Mouse (Mus musculus): ENCODE results near the gene Best3. TPM values are rescaled to one million over a fixed set of nuclear protein-coding genes. Genes with fewer than 3 reads are reported as not detected.
A peak's percentile ranks its signal among the peaks of the same experiment; 100 is the strongest.

Best3 gene
- polyA plus RNA-seq, 1 experiment: not detected

DNA sequence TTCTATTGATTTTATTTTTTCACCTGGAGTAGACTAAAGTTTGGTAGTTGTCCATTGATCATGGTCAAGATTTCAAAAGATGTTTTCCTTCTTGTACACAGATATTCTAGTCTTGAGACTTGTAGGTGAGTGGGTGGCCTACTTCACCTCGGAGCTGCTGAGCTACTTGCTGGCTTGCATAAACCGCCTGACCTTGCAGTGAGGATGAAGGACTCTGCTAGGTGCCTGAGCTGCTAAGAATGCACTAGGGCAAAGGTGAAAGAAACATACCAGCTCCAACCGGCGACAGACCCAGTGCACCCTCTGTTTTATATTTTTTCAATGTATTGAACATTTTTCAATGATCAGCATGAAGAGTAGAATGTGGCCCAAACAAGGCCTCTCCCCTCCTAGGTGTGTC, 5.8 kb upstream of the Best3 start:
- no peak for TF ChIP-seq POLR2A (IDR thresholded peaks at IDR 0.05; ENCODE audit: insufficient read depth, low read length)
- TF ChIP-seq CTCF (IDR thresholded peaks at IDR 0.05; ENCODE audit: low read depth, low read length): no peak
- no peak for TF ChIP-seq EP300 (IDR thresholded peaks at IDR 0.05; ENCODE audit: insufficient read depth, low read depth, low read length)
- Histone ChIP-seq H3K9me3 (replicated peaks; ENCODE audit: control insufficient read depth, insufficient read depth, low read length, poor library complexity, severe bottlenecking) (no peaks in the 10 kb centered on the region), H3K4me1 (ENCODE audit: control insufficient read depth, insufficient read depth, low read length) (peaks cover 1% of the 10 kb centered on the region), H3K36me3 (ENCODE audit: control insufficient read depth, insufficient read depth, low read length, poor library complexity, severe bottlenecking) (no peaks in the 10 kb centered on the region), H3K27me3 (ENCODE audit: control insufficient read depth, insufficient read depth, low read length, poor library complexity, severe bottlenecking) (no peaks in the 10 kb centered on the region), H3K27ac (ENCODE audit: insufficient read depth, low read length) (no peak overlapping the region), H3K4me3 (ENCODE audit: low read depth, low read length) (no peak overlapping the region), H3K9ac (ENCODE audit: low read depth, poor library complexity, severe bottlenecking) (no peak overlapping the region)

DNA sequence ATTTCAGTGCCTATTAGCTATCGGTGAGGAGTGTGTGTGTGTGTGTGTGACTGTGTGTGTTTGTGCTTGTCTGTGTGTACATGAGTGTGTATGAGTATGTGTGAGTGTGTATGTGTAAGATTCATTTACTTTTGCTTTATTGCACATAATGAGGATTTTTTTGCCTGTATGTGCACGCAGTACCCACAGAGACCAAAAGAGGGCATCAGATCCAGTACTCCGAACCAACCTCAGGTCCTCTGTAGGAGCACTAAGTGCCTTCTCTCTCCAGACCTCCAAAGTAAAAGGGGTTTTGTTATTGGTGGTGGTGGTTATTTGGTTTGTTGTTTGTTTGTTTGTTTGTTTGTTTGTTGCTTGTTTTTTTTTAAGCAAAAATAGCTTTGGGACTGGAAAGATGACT, 5.2 kb upstream of the Best3 start:
- Histone ChIP-seq H3K9me3 (replicated peaks; ENCODE audit: control insufficient read depth, insufficient read depth, low read length, poor library complexity, severe bottlenecking) (no peaks in the 10 kb centered on the region), H3K9ac (ENCODE audit: low read depth, poor library complexity, severe bottlenecking) (no peak overlapping the region), H3K36me3 (ENCODE audit: control insufficient read depth, insufficient read depth, low read length, poor library complexity, severe bottlenecking) (no peaks in the 10 kb centered on the region), H3K27ac (ENCODE audit: insufficient read depth, low read length) (no peak overlapping the region), H3K4me3 (ENCODE audit: low read depth, low read length) (no peak overlapping the region), H3K4me1 (ENCODE audit: control insufficient read depth, insufficient read depth, low read length) (peaks cover 1% of the 10 kb centered on the region), H3K27me3 (ENCODE audit: control insufficient read depth, insufficient read depth, low read length, poor library complexity, severe bottlenecking) (no peaks in the 10 kb centered on the region)
- TF ChIP-seq EP300 (IDR thresholded peaks at IDR 0.05; ENCODE audit: insufficient read depth, low read depth, low read length) (no peak), CTCF (IDR thresholded peaks at IDR 0.05; ENCODE audit: low read depth, low read length) (peak; percentile 44), POLR2A (IDR thresholded peaks at IDR 0.05; ENCODE audit: insufficient read depth, low read length) (no peak)

DNA sequence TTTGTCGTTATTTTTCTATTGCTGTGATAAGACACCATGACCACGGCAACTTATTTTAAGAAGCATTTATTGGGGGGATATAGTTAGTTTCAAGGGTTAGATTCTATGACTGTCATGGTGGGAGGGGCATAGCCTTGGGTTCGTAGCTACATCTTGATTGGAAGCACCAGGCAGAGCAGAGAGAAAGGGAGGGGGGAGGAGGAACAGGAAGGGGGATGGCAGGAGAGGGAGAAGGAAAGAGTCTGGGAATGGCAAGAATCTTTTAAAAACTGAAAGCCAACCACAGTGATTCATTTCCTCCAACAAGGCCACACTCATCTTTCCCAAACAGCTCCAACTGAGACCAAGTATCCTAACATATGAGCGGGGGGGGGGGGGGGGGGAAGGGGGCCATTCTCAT, 3.6 kb upstream of the Best3 start:
- no peaks in the 10 kb centered on the region for H3K9me3 ChIP-seq (replicated peaks; ENCODE audit: control insufficient read depth, insufficient read depth, low read length, poor library complexity, severe bottlenecking)
- no peak for TF ChIP-seq CTCF (IDR thresholded peaks at IDR 0.05; ENCODE audit: low read depth, low read length)
- TF ChIP-seq POLR2A (IDR thresholded peaks at IDR 0.05; ENCODE audit: insufficient read depth, low read length): no peak
- no peak for TF ChIP-seq EP300 (IDR thresholded peaks at IDR 0.05; ENCODE audit: insufficient read depth, low read depth, low read length)
- no peaks in the 10 kb centered on the region for H3K36me3 ChIP-seq (ENCODE audit: control insufficient read depth, insufficient read depth, low read length, poor library complexity, severe bottlenecking)
- no peak overlapping the region for H3K27ac ChIP-seq (ENCODE audit: insufficient read depth, low read length)
- peaks cover 4% of the 10 kb centered on the region for H3K4me1 ChIP-seq (ENCODE audit: control insufficient read depth, insufficient read depth, low read length)
- H3K4me3 ChIP-seq (ENCODE audit: low read depth, low read length): no peak overlapping the region
- no peaks in the 10 kb centered on the region for H3K27me3 ChIP-seq (ENCODE audit: control insufficient read depth, insufficient read depth, low read length, poor library complexity, severe bottlenecking)
- H3K9ac ChIP-seq (ENCODE audit: low read depth, poor library complexity, severe bottlenecking): no peak overlapping the region

DNA sequence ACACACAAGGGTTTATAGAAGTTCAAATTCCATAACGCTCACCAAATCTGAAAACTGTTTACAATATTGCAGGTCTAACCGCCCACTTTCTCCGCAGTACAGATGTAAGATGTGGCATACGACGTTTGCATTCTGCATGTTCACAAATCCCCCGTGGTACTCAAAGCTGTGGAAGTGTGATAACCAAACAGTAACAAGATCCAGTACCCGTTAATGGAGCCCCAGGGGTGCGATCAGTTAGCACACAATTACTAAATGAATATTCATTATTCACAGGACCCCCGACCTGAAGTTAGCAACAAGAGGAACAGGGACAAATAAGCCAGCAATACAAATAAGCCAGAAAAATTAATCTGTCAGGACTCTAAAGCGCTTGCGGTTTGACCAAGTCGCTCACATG, 1.3 kb upstream of the Best3 start:
- peaks cover 4% of the 10 kb centered on the region for H3K4me1 ChIP-seq (ENCODE audit: control insufficient read depth, insufficient read depth, low read length)
- H3K4me3 ChIP-seq (ENCODE audit: low read depth, low read length): no peak overlapping the region
- H3K27ac ChIP-seq (ENCODE audit: insufficient read depth, low read length): no peak overlapping the region
- no peaks in the 10 kb centered on the region for H3K9me3 ChIP-seq (replicated peaks; ENCODE audit: control insufficient read depth, insufficient read depth, low read length, poor library complexity, severe bottlenecking)
- H3K27me3 ChIP-seq (ENCODE audit: control insufficient read depth, insufficient read depth, low read length, poor library complexity, severe bottlenecking): no peaks in the 10 kb centered on the region
- H3K9ac ChIP-seq (ENCODE audit: low read depth, poor library complexity, severe bottlenecking): no peak overlapping the region
- TF ChIP-seq POLR2A (IDR thresholded peaks at IDR 0.05; ENCODE audit: insufficient read depth, low read length) (no peak), CTCF (IDR thresholded peaks at IDR 0.05; ENCODE audit: low read depth, low read length) (no peak), EP300 (IDR thresholded peaks at IDR 0.05; ENCODE audit: insufficient read depth, low read depth, low read length) (no peak)
- H3K36me3 ChIP-seq (ENCODE audit: control insufficient read depth, insufficient read depth, low read length, poor library complexity, severe bottlenecking): no peaks in the 10 kb centered on the region

DNA sequence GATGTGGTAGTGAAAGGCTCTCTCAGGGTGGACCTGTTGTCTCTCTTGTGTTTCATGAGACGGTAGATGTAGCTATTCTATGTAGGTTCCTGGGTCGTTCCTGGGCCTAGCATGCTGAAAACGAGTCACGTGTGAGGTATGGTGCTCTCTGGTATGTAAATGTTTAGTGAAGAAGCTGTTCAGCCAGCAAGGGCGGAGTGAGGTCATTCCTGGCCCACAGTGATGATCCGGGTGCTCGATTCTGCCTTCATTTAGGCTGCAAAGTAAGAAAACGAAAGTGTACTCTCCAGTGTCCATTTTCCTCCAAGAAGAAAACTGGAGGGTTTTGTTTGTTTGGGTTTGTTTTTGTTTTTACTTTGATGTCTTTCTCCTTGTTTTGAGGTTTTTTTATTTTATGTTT, 7.9 kb downstream of the Best3 start:
- Histone ChIP-seq H3K36me3 (ENCODE audit: control insufficient read depth, insufficient read depth, low read length, poor library complexity, severe bottlenecking) (no peaks in the 10 kb centered on the region), H3K4me1 (ENCODE audit: control insufficient read depth, insufficient read depth, low read length) (peaks cover 1% of the 10 kb centered on the region), H3K9ac (ENCODE audit: low read depth, poor library complexity, severe bottlenecking) (no peak overlapping the region), H3K27ac (ENCODE audit: insufficient read depth, low read length) (no peak overlapping the region), H3K27me3 (ENCODE audit: control insufficient read depth, insufficient read depth, low read length, poor library complexity, severe bottlenecking) (no peaks in the 10 kb centered on the region), H3K9me3 (replicated peaks; ENCODE audit: control insufficient read depth, insufficient read depth, low read length, poor library complexity, severe bottlenecking) (no peaks in the 10 kb centered on the region), H3K4me3 (ENCODE audit: low read depth, low read length) (no peak overlapping the region)
- TF ChIP-seq CTCF (IDR thresholded peaks at IDR 0.05; ENCODE audit: low read depth, low read length) (no peak), POLR2A (IDR thresholded peaks at IDR 0.05; ENCODE audit: insufficient read depth, low read length) (no peak), EP300 (IDR thresholded peaks at IDR 0.05; ENCODE audit: insufficient read depth, low read depth, low read length) (no peak)

DNA sequence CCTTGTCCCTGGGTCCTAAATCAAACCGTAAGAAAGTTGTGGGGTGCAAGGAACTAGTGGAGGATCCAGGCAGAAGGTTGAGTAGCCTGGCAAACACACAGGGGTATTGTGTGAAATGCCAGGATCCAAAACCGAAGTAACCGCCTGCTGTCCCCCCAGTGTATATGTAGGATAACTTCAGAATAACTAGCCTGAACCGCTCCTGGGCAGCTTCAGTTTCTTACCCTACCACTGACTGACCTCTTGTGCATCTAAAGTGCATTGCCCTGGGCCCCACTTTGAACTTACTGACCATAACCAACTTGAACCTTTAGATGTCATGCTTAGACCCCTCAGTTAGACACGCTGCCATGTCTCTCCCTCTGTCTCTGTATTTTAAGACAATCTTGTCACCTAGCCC, 9.0 kb downstream of the Best3 start:
- Histone ChIP-seq H3K4me3 (ENCODE audit: low read depth, low read length) (no peak overlapping the region), H3K27me3 (ENCODE audit: control insufficient read depth, insufficient read depth, low read length, poor library complexity, severe bottlenecking) (no peaks in the 10 kb centered on the region), H3K36me3 (ENCODE audit: control insufficient read depth, insufficient read depth, low read length, poor library complexity, severe bottlenecking) (no peaks in the 10 kb centered on the region), H3K4me1 (ENCODE audit: control insufficient read depth, insufficient read depth, low read length) (peaks cover 1% of the 10 kb centered on the region), H3K9me3 (replicated peaks; ENCODE audit: control insufficient read depth, insufficient read depth, low read length, poor library complexity, severe bottlenecking) (no peaks in the 10 kb centered on the region), H3K9ac (ENCODE audit: low read depth, poor library complexity, severe bottlenecking) (no peak overlapping the region), H3K27ac (ENCODE audit: insufficient read depth, low read length) (no peak overlapping the region)
- TF ChIP-seq EP300 (IDR thresholded peaks at IDR 0.05; ENCODE audit: insufficient read depth, low read depth, low read length) (no peak), POLR2A (IDR thresholded peaks at IDR 0.05; ENCODE audit: insufficient read depth, low read length) (no peak), CTCF (IDR thresholded peaks at IDR 0.05; ENCODE audit: low read depth, low read length) (no peak)

All from ES-Bruce4 (cell line).